Mouse (Mus musculus): ENCODE measurements around the gene Krtap4-6.

DNA sequence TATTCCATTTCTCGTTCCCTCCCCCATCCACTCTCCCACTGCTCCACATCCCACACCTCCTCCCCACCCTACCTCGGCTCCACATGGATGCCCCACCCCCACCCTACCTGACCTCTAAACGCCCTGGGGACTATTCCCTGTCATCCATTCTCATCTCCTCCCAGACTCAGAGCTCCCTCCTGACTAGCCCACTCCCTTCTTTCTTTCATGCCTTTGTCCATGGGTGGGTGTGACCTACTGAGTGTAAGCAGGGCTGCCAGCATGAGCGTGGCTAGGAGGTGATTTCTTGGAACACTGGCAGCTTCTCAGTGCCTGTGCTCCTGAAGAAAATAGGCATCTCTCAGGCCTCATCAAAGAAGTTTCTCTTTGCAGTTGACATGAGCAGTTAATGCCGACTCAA, 8.7 kb downstream of the Krtap4-6 start:
- TF ChIP-seq CTCF (IDR thresholded peaks at IDR 0.05; ENCODE audit: extremely low read depth, insufficient read length, insufficient replicate concordance, low read depth, low read length) (no peak), POLR2A (IDR thresholded peaks at IDR 0.05; ENCODE audit: low read depth, low read length) (no peak)
